Mouse (Mus musculus) urinary bladder, postnatal 36 days (tissue): ENCODE results near the gene Pdf.
"Not testable (repeated sequence)": the region's sequence is repeated elsewhere in the genome, so short reads cannot be mapped to it uniquely, and the experiment has no call there.

Experiments used
- DNase-seq, 2 experiments: peaks; one replicate each; pipeline ENCODE4 v3.0.0; 2022; ENCODE audit warnings: low spot score in 2 of 2, mixed read lengths in 1 of 2

Gene Pdf

GRCm38 (mm10) chr8:107036626-107037025 lies 11.8 kb downstream of the Pdf start:
- DNase-seq: no peak

- DNase-seq: no peak
These were observed 12.8 kb downstream of the Pdf start for GRCm38 (mm10) chr8:107035641-107036040.

- not testable (repeated sequence) for DNase-seq
These were observed 14.8 kb downstream of the Pdf start for GRCm38 (mm10) chr8:107033609-107034008.

- DNase-seq: peak; percentile 17 to 20
These were observed 16.8 kb downstream of the Pdf start for GRCm38 (mm10) chr8:107031577-107032090.

- DNase-seq: peak; percentile 97
These were observed 17.5 kb downstream of the Pdf start, which contains the start of gene Vps4a for GRCm38 (mm10) chr8:107030650-107031576. Gene Vps4a (plus strand): TSS chr8:107031222.

- DNase-seq: no peak
These were observed 18.4 kb downstream of the Pdf start for GRCm38 (mm10) chr8:107030058-107030457.

GRCm38 (mm10) chr8:107029310-107029709 lies 19.1 kb downstream of the Pdf start:
- DNase-seq: no peak

- no peak for DNase-seq
These were observed 24.9 kb downstream of the Pdf start for GRCm38 (mm10) chr8:107023479-107023878.

- DNase-seq: no peak
These were observed 33.5 kb downstream of the Pdf start for GRCm38 (mm10) chr8:107014915-107015314.

GRCm38 (mm10) chr8:107012666-107013065 lies 35.7 kb downstream of the Pdf start:
- DNase-seq: no peak

- no peak for DNase-seq
These were observed 40.6 kb downstream of the Pdf start for GRCm38 (mm10) chr8:107007795-107008194.

- DNase-seq: peak; percentile 89 to 92
These were observed 45.9 kb downstream of the Pdf start for GRCm38 (mm10) chr8:107002532-107002931.

GRCm38 (mm10) chr8:106999068-106999467 lies 49.3 kb downstream of the Pdf start:
- peak in 1 of 2 experiments; percentile 47 for DNase-seq

GRCm38 (mm10) chr8:106997416-106997815 lies 51.0 kb downstream of the Pdf start:
- DNase-seq: no peak

- not testable (repeated sequence) for DNase-seq
These were observed 52.1 kb downstream of the Pdf start for GRCm38 (mm10) chr8:106996339-106996738.
